Mouse (Mus musculus): Measurements from ENCODE around the gene Akr1b10. TPM values are rescaled to one million over a fixed set of nuclear protein-coding genes. Genes with fewer than 3 reads are reported as not detected.
"Not testable (repeated sequence)": the region's sequence is repeated elsewhere in the genome, so short reads cannot be mapped to it uniquely, and the experiment has no call there.

Akr1b10 gene
- 10 to 100 TPM; 61.2 to 68.5 TPM for total RNA-seq (2021)

DNA sequence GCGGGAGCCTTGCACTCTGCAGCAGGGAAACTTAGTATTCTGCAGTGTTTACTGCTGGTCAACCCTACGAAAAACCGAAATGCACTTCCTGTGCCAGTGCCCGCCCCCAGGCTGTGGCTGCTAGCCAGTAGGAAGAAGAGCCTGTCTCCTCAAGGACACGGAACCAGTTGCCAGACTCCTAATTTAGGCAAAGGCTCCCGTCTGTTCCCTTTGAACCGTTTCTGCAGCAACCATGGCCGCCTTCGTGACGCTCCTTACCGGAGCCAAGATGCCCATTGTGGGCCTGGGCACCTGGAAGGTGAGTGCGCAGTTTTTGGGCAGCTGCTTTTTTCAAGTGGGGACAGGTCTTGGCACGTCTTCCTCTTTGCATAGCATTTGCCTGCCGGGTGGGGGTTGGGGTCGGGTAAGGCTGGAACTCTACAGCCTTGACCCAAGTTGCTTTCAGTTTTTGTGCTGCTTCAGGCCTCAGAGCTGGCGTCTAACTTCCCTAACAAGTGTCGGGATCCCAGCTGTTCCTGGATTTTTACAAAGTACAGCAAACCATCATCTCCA lies at the start of gene Akr1b10:
TSS of gene Akr1b10 (plus strand) at position 109 of the 552 bp plus-strand sequence.
- DNase-seq = peak; percentile 88 to 89
- intact Hi-C loops (cut with DNase I) = no loop called here

DNA sequence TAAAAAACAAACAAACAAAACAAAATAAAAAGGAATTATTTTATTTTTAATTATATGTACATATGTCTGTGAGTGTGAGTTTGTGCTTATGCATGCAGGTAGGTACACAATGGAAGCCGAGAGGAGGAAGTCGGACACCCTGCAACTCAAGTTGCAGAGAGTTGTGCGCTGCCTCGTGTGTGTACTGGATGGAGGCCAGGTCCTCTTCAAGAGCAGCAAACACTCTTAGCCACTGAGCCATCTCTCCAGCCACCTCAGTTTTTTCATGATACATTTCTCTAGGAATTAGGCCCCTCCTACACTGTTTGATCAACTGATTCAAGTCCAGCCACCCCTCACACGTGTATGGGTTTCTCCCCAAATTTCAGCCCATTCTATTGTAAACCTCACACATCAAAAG lies 49.3 kb upstream of the Akr1b10 start:
- DNase-seq = no peak
- intact Hi-C loops (cut with DNase I) = no loop called here

DNA sequence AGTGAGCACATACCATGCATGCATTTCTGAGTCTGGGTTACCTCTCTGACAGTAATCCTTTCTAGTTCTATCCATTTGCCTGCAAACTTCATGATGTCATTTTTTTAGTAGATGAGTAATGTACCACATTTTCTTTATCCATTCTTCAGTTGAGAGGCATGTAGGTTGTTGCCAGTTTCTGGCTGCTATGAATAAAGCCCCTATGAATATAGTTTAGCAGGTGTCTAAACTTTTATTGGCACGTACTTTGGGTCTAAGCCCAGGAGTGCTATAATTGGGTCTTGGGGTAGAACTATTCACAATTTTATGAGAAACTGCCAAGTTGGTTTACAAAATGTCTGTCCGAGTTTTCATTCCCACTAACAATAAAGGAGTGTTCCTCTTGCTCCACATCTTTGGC lies 46.2 kb upstream of the Akr1b10 start:
- intact Hi-C loops (cut with DNase I) = no loop called here
- DNase-seq = no peak

DNA sequence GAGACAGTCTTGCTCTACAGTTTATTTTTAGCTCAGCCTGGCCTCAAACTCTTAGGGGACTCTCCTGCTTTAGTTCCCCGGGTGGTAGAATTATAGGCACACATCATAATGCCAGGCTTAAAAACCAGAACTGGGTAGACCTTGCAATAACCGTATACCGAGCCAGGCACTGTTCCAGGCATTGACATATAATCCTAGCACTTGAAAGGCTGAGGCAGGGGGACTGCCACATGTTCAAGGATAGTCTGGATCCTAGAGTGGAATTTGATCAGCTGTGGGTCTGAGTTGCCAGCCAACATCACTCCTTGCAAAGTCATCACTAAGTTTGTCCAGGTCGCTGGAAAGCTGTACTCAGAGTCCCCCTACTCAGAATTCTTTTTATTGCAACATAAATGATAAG lies 42.0 kb upstream of the Akr1b10 start:
- intact Hi-C loops (cut with DNase I) = no loop called here
- DNase-seq = no peak

DNA sequence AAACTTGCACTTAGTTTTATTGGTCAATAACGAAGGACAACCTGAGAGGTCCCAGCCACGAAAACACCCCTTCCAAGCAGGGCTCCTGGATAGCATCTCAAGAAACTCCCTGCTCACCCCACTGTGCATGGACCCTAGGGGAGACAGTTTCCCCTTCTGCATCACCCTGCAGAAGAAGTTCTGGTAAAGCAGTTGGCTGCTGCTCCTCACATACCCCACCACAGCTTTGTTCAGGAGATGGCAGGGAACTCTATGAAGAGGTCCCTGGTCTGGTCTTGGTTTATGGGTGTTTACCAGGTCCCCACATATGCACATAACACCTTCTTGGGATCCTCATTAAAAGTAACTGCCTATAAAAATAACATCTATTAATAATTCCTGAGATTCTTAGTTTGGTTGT lies 41.5 kb upstream of the Akr1b10 start:
- no peak for DNase-seq
- intact Hi-C loops (cut with DNase I) = no loop called here

DNA sequence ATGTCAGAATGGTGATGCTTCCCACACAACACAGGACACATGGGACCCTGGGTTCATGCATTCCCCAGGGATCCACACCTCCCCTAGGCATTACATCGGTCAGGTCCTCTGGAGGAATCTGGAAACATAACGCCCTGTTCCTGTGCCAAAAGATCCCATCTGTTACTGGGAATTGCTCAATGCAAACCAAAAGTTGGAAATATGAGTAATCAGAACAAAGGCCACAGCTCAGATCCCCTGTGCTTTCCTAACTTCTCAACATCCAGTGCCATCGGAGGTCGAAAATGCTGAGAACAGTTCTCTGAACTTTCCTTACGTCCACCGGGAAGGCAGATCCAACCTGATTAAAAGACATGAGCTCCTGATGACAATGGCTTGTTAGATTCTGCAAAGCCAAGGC lies 40.6 kb upstream of the Akr1b10 start:
- no peak for DNase-seq
- intact Hi-C loops (cut with DNase I) = no loop called here

DNA sequence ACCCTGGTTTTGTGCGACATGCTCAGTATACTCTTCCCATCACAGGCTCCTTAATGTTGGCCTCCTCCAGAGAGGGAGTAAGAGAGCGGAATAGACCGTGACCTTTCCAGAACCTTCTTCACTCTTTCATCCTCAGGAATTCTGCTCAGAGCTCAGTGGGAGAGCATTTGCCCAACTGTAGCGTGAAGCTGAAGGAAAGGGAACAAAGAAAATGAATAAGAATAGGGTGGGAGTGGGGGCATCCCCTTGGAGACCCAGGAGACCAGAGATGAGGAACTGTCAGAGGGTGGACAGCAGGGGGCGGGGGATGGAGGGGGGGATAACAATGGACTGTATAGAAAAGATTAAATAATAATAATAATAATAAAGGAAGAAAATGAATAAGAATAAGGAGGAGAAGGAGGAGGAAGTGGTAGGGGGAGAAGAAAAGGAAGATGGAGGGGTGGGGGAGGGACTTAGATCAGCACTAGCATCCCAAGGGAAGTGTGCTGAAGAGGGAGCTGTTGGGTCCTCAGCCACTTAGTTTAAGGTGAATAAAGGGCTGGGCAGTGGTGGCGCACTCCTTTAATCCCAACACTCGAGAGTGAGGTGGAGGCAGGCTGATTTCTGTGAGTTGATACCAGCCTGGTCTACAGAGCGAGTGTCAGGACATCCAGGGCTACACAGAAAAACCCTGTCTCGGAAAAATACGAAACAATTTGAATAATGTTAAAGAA lies 39.7 kb upstream of the Akr1b10 start:
- DNase-seq = no peak
- intact Hi-C loops (cut with DNase I) = no loop called here

DNA sequence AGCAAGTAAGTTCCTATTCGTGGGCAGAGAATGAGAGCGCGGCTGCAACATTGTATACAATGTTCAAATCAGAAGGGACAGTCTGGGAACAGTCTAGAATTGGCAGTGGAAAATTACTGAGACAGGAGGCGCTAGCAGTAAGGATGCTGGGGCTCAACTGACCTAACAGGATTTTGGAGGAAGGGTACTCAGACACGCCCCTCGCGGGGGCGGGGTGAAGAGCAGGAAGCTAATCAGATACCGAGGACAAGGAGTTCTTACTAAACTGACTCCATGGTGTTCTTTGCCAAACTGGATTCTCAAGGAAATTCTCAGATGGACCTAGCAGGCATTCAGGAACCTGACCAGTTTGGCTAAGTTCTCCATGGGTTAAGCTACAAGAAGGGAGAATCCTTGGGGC lies 39.1 kb upstream of the Akr1b10 start:
- no peak for DNase-seq
- intact Hi-C loops (cut with DNase I) = no loop called here

DNA sequence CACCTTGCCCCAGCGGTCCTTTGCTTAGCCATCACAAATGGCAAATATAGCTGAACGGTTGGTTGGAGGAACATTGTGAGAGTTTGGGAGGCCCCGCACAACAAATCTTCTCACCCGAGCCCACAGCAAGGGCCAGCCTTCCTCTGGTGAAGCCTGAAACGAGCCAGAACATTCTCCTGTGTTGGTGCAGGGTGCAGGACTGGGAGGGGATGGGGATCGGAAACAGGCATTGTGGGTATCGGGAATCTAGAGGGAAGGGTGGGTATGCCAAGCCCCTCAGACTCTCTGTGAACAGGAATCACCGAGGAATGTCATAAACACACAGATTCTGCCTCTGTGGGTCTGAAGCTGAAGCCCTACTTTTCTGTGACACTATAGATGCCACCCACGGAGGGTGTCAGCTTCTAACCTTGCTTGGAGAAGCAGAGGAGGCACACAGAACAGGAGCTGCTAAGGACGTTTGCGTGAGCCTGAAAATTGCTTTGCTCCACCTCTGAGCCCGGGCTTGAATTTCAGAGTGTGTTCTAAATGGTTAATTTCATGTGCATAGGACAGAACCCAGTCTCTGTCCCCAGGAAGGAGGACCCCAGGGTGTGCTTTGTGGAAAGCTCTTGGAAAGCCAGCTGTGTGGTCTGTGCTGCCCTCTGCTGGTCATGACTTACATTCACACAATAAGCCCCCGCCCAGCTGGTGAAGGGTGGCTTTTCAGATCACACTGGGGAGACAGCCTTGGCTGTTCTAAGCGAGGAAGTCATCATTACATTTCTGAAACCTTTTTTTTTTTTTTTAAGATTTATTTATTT lies 37.7 kb upstream of the Akr1b10 start:
- DNase-seq = peak; percentile 82 to 91
- intact Hi-C loops (cut with DNase I) = loop anchor here (1.0 kb wide), 2 partner anchors 53 to 102 kb away; no protein-coding TSS in a partner anchor

DNA sequence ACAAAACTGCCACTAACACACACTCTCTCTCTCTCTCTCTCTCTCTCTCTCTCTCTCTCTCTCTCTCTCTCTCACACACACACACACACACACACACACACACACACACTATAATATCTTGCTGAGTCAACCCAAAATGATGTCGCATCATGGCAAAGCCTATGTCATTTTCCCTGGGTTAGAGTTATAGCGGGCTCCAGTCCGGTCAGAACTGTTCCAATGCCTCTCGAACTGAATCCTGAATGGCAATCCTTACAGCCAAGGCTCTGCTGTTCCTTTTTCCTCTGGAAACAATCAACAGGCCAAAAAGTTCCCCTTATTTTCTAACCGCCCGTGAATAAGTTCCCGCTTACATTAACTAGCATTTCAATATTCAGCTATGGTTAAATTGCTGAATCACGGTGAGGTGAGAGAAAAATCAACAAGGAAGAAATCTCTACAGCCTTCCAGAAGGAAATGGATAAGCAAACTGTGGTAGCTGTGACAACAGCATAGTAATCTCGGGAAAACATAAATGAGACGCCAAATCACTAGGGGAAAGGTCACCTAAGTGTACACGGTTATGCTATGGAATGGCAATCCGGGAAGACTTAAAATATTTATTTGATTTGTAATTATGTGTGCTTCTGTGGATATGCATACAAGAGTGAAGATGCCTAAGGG lies 33.9 kb upstream of the Akr1b10 start:
- DNase-seq = no peak
- intact Hi-C loops (cut with DNase I) = loop anchor here (10.0 kb wide), 1 partner anchor 405 kb away; no protein-coding TSS in a partner anchor

DNA sequence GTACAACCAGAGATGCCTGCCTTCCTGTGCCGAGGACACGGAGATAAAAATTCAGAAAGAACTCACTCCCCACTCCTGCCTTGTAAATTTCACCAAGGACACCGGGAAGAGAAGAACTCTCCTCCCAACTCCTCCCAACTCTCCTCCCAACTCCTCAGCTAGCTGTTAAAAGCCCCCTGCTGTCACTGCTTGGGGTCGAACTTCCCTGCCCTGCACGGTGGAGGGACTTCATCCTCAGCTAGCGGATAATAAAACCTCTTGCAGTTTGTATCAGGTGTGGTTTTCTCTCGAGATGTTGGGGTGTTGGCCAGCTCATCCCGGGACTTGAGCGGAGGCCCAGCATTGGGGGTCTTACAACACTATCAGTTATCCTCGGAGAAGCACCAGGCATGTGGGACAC lies 32.5 kb upstream of the Akr1b10 start:
- intact Hi-C loops (cut with DNase I) = loop anchor here (10.0 kb wide), 1 partner anchor 403 kb away; no protein-coding TSS in a partner anchor
- not testable (repeated sequence) for DNase-seq

DNA sequence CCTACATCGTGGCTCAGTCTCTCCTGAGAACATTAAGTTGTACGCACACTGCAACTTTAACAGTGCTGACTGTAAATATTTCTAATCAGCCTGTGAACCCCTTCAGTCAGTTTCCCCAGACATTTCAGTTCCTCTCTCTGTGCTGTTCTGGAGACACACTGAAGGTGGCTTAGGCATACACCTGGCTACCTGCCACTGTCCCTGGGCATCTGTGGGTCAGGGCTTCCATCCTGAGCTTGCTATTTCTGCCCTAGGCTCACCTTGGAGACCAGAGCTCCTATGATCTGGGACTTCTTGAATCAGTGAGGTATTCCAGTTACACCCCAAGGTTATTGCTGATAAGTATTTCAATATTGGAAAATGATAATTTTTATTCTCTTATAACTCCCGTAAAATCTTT lies 31.6 kb upstream of the Akr1b10 start:
- intact Hi-C loops (cut with DNase I) = loop anchor here (10.0 kb wide), 1 partner anchor 402 kb away; no protein-coding TSS in a partner anchor
- DNase-seq = no peak

DNA sequence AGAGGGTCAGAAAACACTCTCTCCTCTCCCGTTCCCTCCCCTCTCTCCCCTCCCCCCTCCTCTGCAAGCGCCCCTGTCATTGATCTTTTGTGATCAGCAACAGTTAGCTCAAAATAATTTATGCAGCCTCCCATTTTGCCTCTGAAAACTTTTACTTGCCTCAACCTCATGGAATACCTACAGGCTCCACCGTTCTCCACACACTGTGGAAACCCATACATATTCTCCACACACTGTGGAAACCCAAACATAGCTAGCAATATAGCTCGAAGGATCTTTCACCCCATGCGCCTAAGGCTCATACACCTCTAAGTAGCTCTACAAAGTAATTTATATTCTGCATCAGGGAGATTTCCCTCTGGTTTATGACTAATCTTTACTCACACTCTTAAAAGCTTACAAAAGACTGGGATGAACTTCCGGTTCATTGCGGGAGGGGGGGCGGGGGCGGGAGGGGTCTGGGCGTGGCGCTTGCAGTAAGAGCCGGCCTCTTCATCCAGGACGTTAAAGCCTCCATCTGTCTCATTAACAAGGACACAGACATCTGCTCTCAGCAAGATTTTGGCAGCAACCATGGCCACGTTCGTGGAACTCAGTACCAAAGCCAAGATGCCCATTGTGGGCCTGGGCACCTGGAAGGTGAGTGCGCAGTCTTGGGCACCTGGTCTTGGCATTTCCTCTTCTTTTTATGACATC lies 30.2 kb upstream of the Akr1b10 start, which contains the start of gene Akr1b8:
TSS of gene Akr1b8 (plus strand) at position 462 of the 696 bp plus-strand sequence.
- DNase-seq = peak; percentile 29 to 34
- intact Hi-C loops (cut with DNase I) = loop anchor here (10.0 kb wide), 1 partner anchor 401 kb away; no protein-coding TSS in a partner anchor

DNA sequence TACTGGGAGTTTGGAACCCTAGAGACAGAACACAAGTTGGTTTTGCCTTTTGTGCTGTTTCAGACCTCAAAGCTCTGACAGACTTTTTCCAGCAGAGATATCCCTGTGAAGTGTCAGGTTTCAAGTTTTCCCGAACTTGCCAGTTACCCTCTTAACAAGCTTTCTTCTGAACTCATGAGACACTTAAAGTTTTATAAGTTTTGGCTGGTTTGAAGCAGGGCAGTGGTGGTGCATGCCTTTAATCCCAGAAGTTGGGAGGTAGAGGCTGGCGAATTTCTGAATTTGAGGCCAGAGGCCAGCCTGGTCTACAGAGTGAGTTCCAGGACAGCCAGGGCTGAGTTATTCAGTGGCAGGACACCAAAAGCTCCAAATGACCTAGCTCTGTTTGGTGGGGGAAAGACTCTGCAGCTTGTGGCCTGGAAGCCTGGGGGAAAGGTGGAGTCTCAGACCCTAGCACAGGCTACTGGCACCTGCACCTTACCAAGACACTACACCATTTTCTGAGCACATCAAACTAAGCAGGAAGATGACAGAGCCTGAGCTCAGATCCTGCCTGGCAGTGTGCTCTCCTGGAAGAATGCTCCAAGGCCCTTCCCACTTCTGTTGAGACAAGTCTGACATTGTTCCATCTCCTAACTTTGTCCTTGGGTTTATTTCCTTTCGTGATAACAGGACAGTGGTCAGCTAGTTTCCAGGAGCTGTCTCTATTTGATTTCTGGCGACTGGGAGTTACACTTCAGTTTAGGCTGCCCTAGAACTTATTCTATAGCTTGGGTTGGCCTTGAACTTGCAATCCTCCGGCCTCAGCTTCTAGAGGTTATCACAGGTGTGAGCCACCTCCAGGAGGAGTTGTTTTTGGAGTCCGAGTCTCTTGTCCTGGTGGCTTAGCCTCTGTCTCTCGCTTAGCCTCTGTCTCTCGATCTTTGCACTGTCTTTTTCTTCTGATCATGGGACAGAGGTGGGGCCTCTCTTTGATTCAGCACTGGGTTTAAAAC lies 29.4 kb upstream of the Akr1b10 start:
- intact Hi-C loops (cut with DNase I) = loop anchor here (10.0 kb wide), 1 partner anchor 400 kb away; no protein-coding TSS in a partner anchor
- DNase-seq = peak; percentile 12 to 26

DNA sequence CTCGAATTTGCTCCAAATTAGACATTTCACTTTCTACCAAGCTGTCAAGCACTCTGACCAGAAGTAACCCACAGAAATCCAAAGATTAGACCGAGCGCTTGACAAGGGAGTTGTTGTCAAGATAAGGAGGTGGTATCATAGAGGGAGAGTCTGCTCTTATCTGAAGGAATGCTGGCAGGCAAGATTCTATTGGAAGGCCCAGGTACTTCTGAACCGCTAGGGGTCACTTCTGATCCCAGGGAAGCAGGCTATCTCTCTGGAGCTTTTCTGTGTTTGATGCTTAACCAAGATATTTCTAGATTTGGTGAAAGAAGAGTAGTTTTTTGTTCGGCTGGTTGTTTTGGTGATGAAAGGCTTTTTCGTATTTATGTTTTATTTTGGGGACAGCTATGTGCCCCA lies 28.7 kb upstream of the Akr1b10 start:
- intact Hi-C loops (cut with DNase I) = loop anchor here (10.0 kb wide), 1 partner anchor 399 kb away; no protein-coding TSS in a partner anchor
- no peak for DNase-seq

DNA sequence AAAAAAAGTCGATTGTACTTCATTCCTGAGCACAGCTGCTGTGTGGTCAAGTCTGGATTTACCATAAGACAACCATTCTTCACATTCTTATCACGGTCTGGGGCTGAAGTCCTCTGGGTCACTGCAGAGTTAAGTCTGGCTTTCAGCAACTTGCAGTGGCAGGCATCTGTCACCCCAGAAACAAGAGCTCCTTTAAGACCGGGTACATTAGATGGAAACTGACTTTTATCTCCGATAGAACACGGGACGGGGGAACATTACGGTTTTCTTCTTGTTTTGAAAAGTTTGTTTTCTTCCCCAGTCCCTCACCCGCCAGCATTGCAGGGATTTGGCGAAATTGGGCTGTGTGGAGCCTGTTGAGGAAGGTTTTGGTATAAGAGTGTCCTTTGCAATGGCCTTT lies 28.2 kb upstream of the Akr1b10 start:
- no peak for DNase-seq
- intact Hi-C loops (cut with DNase I) = loop anchor here (10.0 kb wide), 1 partner anchor 399 kb away; no protein-coding TSS in a partner anchor

DNA sequence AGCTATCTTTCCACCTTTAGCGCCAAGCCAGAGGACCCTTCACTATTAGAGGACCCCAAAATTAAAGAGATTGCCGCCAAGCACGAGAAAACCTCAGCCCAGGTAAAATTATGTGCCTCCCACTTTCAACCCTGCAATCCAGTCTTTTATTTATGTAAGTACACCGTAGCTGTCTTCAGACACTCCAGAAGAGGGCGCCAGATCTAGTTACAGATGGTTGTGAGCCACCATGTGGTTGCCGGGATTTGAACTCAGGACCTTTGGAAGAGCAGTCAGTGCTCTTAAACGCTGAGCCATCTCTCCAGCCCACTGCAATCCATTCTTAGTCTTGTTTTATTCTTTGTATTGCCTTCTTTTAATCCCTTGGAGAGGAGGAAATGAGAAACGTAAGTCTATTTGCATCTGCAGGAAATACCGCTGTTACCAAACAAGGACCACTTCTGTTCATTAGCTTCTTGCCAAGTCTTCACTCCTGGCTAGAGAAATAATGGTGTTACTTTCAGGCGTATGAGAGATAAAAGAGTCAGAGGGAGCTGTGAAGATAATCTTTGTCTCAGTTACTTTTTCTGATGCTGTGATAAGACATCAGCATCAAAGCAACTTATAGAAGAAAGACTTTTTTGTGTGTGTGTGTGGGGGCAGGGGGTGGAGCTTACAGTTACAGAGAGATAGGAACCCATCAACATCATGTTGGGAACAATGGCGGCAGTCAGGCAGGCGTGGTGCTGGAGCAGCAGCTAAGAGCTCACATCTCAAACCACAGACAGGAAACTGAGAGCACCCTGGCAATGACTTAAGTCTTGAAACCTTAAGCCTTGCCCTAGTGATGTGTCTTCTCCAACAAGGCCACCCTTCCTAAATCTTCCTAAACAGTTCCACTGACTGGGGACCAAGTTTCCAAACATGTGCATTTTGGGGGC lies 19.5 kb upstream of the Akr1b10 start:
- intact Hi-C loops (cut with DNase I) = no loop called here
- no peak for DNase-seq

DNA sequence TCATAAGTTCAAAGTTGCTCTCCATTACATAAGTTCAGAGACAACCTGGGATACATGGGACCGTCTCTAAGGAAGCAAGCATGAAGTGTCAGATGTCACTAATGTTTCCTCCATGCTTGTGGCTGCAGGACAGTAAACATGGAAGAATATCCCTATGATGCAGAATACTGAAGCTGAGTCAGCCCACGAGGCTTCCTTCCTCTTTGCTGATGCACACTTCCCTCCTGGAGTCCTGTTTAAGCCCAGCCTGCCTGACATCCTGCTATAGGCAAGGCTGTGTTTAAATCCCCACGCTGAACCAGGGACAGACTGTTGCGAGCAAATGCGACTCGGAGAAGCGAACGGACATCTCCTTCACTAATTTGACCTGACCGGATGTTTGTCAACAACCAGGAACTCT lies 16.0 kb upstream of the Akr1b10 start:
- intact Hi-C loops (cut with DNase I) = no loop called here
- peak in 1 of 2 experiments; percentile 15 for DNase-seq

All from heart, postnatal 10 days (tissue).